ENCODE assay signal across 8 mouse cellular contexts in genomic region chr2:45109951-45110756, GRCm38 (mm10). TPM values are rescaled to one million over a fixed set of nuclear protein-coding genes. Genes with fewer than 3 reads are reported as not detected.
DNase-seq lines count a peak whose midpoint lies in the region; ATAC-seq lines count a peak whose summit lies in the region.

No protein-coding gene starts in this region.

- WGBS in heart, embryonic 13.5 days: under 1% methylated on average over 54 of the region's 54 CpGs
- WGBS in kidney, embryonic 15.5 days: under 1% methylated on average over 54 of the region's 54 CpGs

- peaks cover 47% of the 10 kb centered on the region for H3K4me1 ChIP-seq in heart, embryonic 13.5 days
- peaks cover 39% of the 10 kb centered on the region for H3K4me1 ChIP-seq in kidney, embryonic 15.5 days

- H3K4me2 ChIP-seq in heart, embryonic 13.5 days: peak overlapping the region; percentile 81
- H3K4me2 ChIP-seq in kidney, embryonic 15.5 days: peak overlapping the region; percentile 77

- H3K9ac ChIP-seq in heart, embryonic 13.5 days: peak overlapping the region; percentile 100
- H3K9ac ChIP-seq in kidney, embryonic 15.5 days: peak overlapping the region; percentile 90

- peak overlapping the region; percentile 98 for H3K27ac ChIP-seq in heart, embryonic 13.5 days (replicated peaks)
- peak overlapping the region; percentile 94 for H3K27ac ChIP-seq in kidney, embryonic 15.5 days

- peak; percentile 55; the same call in 1 of the 2 replicates for ATAC-seq in heart, embryonic 13.5 days (ENCODE audit: extremely low read depth, insufficient number of reproducible peaks, low FRiP score, low TSS enrichment)
- ATAC-seq in kidney, embryonic 15.5 days (replicated peaks; ENCODE audit: low FRiP score): peak; percentile 46
- ATAC-seq in monocyte, adult 5-6 weeks (replicated peaks; ENCODE audit: insufficient number of reproducible peaks, low FRiP score, low TSS enrichment, poor library complexity, severe bottlenecking): no peak

- H3K27me3 ChIP-seq in heart, embryonic 13.5 days (replicated peaks): no peaks in the 10 kb centered on the region
- H3K27me3 ChIP-seq in kidney, embryonic 15.5 days: peaks cover 19% of the 10 kb centered on the region

- no peaks in the 10 kb centered on the region for H3K36me3 ChIP-seq in heart, embryonic 13.5 days
- H3K36me3 ChIP-seq in kidney, embryonic 15.5 days: no peaks in the 10 kb centered on the region

- no peaks in the 10 kb centered on the region for H3K9me3 ChIP-seq in heart, embryonic 13.5 days
- H3K9me3 ChIP-seq in kidney, embryonic 15.5 days (replicated peaks): no peaks in the 10 kb centered on the region

- DNase-seq in urinary bladder, adult 18-20 months (ENCODE audit: low spot score in 2 of 2): peak; percentile 37 to 58
- no peak for DNase-seq in urinary bladder, postnatal 10 days (ENCODE audit: low spot score)
- DNase-seq in embryo, embryonic 9.5 days (ENCODE audit: extremely low spot score): peak; percentile 73
- DNase-seq in lung, postnatal 14 days: peak; percentile 66
- DNase-seq in ovary, postnatal 36 days (ENCODE audit: low spot score): peak; percentile 67

- peak overlapping the region; percentile 93 for H3K4me3 ChIP-seq in heart, embryonic 13.5 days
- peak overlapping the region; percentile 82 for H3K4me3 ChIP-seq in kidney, embryonic 15.5 days (replicated peaks)

RNA-seq across cellular contexts. Expression of gene Zeb2, which starts 7.0 kb away (rescaled TPM):
- polyA plus RNA-seq in heart, embryonic 13.5 days (2015; fragmentation: Nextera tagmentation; extraction: Ambion mirVana): 21.8 and 22.4 TPM in 2 replicates
- 51.1 and 57.1 TPM in 2 replicates for polyA plus RNA-seq in kidney, embryonic 15.5 days (2015; fragmentation: Nextera tagmentation; extraction: Ambion mirVana)
- 284 to 428 TPM (median 338 TPM) in 3 replicates for total RNA-seq in monocyte, adult 5-6 weeks (2017)
